Mouse (Mus musculus): ENCODE data around the gene Olfr631.
"Not testable (repeated sequence)": the region's sequence is repeated elsewhere in the genome, so short reads cannot be mapped to it uniquely, and the experiment has no call there.

Gene Olfr631

GRCm38 (mm10) chr7:103928525-103928924 is at the start of gene Olfr631:
Gene Olfr631, plus strand, starts transcription at chr7:103928825.
- no peak for DNase-seq (ENCODE audit: extremely low spot score)

- no peak for DNase-seq (ENCODE audit: extremely low spot score)
Measured at GRCm38 (mm10) chr7:103886152-103886551, 42.5 kb upstream of the Olfr631 start, which contains the start of gene Olfr66. Gene Olfr66, minus strand, starts transcription at chr7:103886252.

GRCm38 (mm10) chr7:103894385-103894784 is 34.2 kb upstream of the Olfr631 start, which contains the start of gene Olfr64:
Gene Olfr64, minus strand, starts transcription at chr7:103894485.
- DNase-seq (ENCODE audit: extremely low spot score): no peak

- no peak for DNase-seq (ENCODE audit: extremely low spot score)
Measured at GRCm38 (mm10) chr7:103903187-103903586, 25.4 kb upstream of the Olfr631 start, which contains the start of gene Olfr65. Gene Olfr65, plus strand, starts transcription at chr7:103903487.

GRCm38 (mm10) chr7:103910047-103910446 is 18.6 kb upstream of the Olfr631 start:
- DNase-seq (ENCODE audit: extremely low spot score): no peak

GRCm38 (mm10) chr7:103912969-103913511 is 15.6 kb upstream of the Olfr631 start:
- DNase-seq (ENCODE audit: extremely low spot score): peak; percentile 37

- no peak for DNase-seq (ENCODE audit: extremely low spot score)
Measured at GRCm38 (mm10) chr7:103915338-103915737, 13.3 kb upstream of the Olfr631 start.

- no peak for DNase-seq (ENCODE audit: extremely low spot score)
Measured at GRCm38 (mm10) chr7:103934264-103934663, 5.6 kb downstream of the Olfr631 start, which contains the start of gene Olfr632. Gene Olfr632, plus strand, starts transcription at chr7:103934347.

- peak; percentile 66 for DNase-seq (ENCODE audit: extremely low spot score)
Measured at GRCm38 (mm10) chr7:103942730-103943129, 14.1 kb downstream of the Olfr631 start.

- no peak for DNase-seq (ENCODE audit: extremely low spot score)
Measured at GRCm38 (mm10) chr7:103944137-103944536, 15.5 kb downstream of the Olfr631 start, which contains the start of gene Olfr633. Gene Olfr633, plus strand, starts transcription at chr7:103944437.

GRCm38 (mm10) chr7:103966873-103967272 is 38.2 kb downstream of the Olfr631 start:
- not testable (repeated sequence) for DNase-seq (ENCODE audit: extremely low spot score)

- DNase-seq (ENCODE audit: extremely low spot score): no peak
Measured at GRCm38 (mm10) chr7:103970852-103971251, 42.2 kb downstream of the Olfr631 start, which contains the start of gene Olfr635. Gene Olfr635, plus strand, starts transcription at chr7:103971152.

GRCm38 (mm10) chr7:103971782-103972181 is 43.2 kb downstream of the Olfr631 start:
- DNase-seq (ENCODE audit: extremely low spot score): no peak

Measured in embryo, embryonic 9.5 days (tissue).